Mouse (Mus musculus): ENCODE measurements at regions not wholly inside any gene's neighbourhood (a gene's known extent, or its start where the extent isn't known, plus 50 kb on each side); places are given as distances from the start of the nearest gene placed in this dataset.
"Not testable (repeated sequence)": the region's sequence is repeated elsewhere in the genome, so short reads cannot be mapped to it uniquely, and the experiment has no call there.

GRCm38 (mm10) chr8:126783703-126784440, 161.8 kb downstream of the Tomm20 start:
- DNase-seq (ENCODE audit: extremely low spot score in 1 of 2, low spot score in 1 of 2), result no peak

DNA sequence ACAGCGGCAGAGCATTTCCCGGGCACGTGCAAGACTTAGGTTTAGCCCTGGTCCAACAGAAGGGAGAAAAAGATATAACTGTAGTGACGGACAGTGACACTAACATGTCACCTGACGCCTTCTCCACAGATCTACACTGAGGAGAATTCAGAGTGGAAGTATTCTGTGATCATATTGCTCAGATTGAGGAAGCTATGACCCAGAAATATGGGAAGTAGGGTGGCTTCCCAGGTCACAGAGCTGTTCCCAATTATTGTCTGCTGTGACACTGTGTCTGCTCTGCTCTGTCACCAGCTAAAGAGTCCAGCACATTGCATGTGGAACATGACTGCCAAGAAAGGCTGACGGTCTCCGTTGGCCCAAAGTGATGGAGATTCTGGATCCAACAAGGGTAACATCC, 167.0 kb downstream of the Tomm20 start:
- no peak for DNase-seq (ENCODE audit: extremely low spot score in 1 of 2, low spot score in 1 of 2)

DNA sequence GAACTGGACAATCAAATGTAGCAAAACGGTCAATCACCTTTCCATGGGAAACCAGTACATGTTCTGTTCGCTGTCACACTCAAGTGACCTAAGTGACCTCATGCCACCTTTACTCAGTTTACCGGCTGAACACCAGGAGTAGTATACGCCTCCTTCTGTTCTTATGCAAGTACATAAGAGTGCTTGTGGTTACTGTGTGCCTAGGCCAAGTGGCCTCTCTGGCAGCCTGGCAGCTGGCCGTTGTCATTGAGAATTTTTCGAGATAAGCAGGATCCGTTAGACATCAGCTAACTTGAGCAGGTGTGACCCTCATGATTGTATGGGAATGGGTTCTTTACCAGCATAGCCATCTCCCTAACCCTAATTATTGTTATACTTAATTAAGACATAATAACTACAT, 167.5 kb downstream of the Tomm20 start:
- DNase-seq (ENCODE audit: extremely low spot score in 1 of 2, low spot score in 1 of 2), result no peak

DNA sequence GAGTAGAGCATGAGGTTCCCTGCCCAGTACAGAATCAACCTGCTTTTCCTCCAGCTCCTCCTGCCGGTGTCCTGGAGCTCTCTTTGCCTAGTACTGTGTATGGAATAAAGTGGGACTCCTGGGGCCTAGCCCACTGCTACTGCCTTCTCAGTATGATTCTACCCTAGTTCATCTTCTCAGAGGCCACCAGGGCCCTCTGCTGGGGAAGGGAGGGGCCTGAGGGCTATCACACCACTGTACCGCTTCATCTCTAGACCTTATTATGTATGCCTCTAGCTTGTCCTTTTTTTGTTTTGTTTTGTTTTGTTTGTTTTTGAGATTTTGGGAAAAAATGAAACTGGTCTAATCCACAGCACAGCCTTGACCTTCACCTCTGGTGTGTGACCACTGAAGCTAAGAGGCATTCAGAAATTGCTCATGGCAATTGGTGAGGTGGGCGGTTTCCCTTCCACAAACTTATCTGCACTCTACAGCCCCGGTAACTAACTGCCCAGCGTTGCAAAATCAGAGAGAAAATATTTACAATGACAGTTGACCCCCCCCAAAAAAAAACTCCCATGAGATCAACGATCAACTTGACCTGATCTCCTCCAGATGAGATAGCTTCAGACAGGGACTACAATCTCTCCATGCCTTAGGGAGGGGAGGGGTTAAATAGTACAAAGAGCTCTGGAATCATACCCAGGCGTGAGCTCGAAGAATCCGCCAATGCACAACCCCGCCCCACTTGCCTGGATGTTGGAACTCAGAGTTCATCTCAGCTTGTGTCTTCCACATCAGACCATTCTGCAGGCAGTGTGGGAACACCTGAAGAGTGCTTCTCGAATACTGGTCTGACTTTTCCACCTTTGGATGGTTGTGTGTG, 168.8 kb downstream of the Tomm20 start:
- no peak for DNase-seq (ENCODE audit: extremely low spot score in 1 of 2, low spot score in 1 of 2)

- no peak for DNase-seq (ENCODE audit: extremely low spot score in 1 of 2, low spot score in 1 of 2)
Observed at GRCm38 (mm10) chr8:126775334-126775733, 170.3 kb downstream of the Tomm20 start.

- no peak for DNase-seq (ENCODE audit: extremely low spot score in 1 of 2, low spot score in 1 of 2)
Observed at GRCm38 (mm10) chr8:126774816-126775215, 170.8 kb downstream of the Tomm20 start.

- DNase-seq (ENCODE audit: extremely low spot score in 1 of 2, low spot score in 1 of 2), result no peak
Observed at GRCm38 (mm10) chr8:126772748-126773147, 172.9 kb downstream of the Tomm20 start.

DNA sequence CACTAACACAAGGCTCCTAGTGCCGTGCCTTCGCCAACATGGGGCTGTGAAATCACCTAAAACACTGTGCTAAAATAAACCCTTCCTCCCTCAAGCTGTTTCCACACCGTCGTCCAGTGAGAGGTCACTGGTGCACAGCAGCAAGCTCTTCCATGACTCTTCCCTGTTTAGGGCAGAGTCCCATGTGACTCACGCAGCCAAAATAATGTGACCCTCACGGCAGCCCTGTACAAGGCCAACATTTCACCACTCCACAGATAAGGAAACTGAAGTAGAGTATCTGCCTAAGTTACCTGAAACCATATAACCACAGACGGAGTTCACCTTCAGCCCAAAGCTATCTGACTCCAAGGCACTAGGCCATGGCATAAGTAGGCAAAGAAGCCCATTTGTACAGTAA, 173.4 kb downstream of the Tomm20 start:
- DNase-seq (ENCODE audit: extremely low spot score in 1 of 2, low spot score in 1 of 2), result no peak

- DNase-seq (ENCODE audit: extremely low spot score in 1 of 2, low spot score in 1 of 2), result not testable (repeated sequence)
Observed at GRCm38 (mm10) chr8:126770374-126770773, 175.3 kb downstream of the Tomm20 start.

DNA sequence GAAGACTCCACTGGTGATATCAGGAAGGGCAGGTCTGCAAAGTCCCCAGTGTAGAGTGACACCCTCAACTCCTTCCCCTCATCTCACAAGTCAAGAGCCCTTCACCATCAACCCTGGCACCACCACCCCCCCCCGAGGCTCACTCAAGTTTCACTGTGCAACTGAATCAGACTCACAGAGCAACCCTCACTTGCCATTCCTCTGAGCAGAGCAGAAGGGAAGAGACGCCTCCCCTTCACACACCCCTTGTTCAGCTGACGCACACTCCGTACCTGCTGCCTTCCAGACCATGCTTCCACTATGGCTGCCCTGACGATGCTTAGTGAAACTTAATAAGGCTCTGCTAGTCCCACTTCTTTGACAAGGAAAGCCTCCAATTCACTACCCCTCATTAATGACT, 174.4 kb upstream of the Irf2bp2 start:
- DNase-seq (ENCODE audit: extremely low spot score in 1 of 2, low spot score in 1 of 2), result no peak

DNA sequence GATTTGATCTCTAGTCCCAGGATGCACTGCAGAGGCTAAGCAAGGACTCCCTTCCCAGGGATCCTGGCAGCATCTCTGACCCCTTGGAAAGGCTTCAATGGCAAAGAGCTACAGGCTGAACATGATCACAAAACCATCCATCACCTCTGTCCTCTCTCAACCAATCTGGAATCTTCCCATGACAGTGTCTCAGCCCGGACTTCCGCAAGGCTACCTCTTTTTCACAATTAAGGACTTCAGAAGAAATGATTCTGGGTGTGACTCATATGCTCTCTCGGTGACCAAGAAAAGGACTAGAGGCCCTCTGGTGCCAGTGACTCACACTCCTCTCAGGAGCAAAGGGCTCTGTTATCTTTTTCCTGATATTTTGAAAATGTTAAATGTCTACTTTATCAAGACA, 173.6 kb upstream of the Irf2bp2 start:
- no peak for DNase-seq (ENCODE audit: extremely low spot score in 1 of 2, low spot score in 1 of 2)

DNA sequence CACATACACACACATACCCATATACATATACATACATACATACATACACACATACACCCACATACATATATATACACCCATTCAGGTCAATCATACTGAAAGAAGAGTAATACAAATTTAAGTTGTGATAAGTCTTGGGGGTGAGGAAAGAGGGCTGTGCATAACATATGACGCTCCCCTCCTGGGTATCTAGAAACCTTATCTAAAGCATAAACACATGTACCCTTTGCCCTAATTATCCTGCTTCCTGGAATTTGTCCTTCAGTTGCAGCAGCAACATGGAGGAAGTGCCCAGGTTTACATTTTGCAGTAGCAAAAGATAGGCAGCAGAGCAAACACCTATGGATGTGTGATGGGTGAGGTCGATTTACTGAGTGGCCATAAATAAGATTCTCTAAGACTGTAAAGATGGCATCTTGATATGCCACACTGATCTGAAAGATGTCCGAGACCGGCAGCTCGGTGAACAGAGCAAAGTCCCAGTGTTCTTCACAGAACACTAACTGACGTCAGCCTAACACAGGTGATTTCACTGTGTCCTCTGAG, 172.0 kb upstream of the Irf2bp2 start:
- DNase-seq (ENCODE audit: extremely low spot score in 1 of 2, low spot score in 1 of 2), result no peak

- DNase-seq (ENCODE audit: extremely low spot score in 1 of 2, low spot score in 1 of 2), result peak in 1 of 2 experiments; percentile 23
Observed at GRCm38 (mm10) chr8:126763600-126763999, 169.8 kb upstream of the Irf2bp2 start.

DNA sequence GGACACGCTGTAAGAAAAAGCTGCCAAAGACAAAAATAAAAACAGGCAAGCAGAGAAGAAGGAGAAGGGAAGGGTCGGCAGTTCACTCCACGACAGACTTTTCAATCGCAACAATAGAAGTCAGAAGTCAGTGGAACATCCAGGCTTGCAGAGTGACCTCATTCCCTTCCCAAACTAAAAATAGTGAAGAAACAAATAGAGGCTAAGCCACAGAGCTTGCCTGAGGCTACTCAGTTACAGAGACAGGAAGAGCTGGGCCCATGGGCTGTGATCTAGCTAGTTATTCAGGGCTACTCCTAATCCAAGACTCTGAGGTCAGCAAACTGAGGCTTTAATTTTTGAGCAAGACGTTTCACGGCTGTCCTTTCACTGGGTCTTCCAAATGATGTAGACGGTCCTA, 165.9 kb upstream of the Irf2bp2 start:
- no peak for DNase-seq (ENCODE audit: extremely low spot score in 1 of 2, low spot score in 1 of 2)

DNA sequence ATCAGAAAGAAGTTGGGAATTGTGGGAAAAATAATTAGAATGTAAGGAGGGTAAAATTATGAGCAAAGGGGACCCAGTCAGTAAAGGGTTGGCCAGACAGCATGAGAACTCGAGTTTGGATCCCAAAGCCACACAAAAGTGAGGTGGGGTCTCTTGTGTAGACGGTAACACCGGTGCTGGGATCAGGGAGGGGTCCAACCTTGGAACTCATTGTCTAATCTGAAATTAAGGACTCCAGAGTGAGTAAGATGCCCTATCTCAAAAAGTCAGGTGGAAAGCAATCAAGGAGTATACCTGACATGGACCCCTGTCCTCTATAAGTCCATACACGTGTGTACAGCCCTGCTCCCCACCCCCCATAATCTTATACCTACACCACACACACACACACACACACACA, 165.2 kb upstream of the Irf2bp2 start:
- DNase-seq (ENCODE audit: extremely low spot score in 1 of 2, low spot score in 1 of 2), result no peak

GRCm38 (mm10) chr8:126757951-126758757, 164.4 kb upstream of the Irf2bp2 start:
- peak; percentile 18 to 34 for DNase-seq (ENCODE audit: extremely low spot score in 1 of 2, low spot score in 1 of 2)

DNA sequence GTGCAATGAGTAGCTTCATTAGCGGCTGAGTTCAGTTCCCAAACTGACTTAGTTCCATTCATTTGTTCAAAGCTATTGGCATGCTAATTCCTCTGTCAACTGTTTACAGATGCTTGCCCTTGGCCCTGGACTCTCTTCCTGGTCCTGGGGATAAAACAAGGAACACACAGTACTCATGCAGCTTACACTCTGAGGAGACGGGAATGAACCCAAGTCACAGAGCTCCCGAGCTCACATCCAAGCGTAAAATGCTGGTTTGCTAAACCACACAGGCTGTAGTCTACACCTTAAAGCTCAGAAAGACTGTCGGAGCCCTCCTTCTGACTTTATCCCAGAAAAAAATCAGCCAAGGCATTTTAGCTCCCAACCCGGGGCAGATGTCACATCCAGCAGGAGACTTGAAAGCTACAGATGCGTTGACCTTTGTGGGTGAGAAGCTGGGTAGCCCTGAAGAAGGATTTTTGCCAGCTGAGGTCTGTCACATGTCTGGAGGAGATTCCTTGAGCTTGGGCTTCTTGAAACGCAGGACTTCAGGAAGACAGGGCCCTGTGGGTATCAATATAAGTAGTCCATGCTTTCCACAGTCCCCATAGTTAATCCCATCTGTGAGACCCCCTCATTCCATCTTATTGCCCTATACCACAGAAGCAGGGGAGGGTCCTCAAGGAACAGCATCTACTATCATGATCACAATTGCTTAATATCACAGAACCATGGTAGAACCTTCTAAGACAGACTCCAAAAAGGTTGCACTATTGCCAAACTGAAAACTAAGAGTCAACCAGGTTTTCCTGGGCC, 162.7 kb upstream of the Irf2bp2 start:
- no peak for DNase-seq (ENCODE audit: extremely low spot score in 1 of 2, low spot score in 1 of 2)

DNA sequence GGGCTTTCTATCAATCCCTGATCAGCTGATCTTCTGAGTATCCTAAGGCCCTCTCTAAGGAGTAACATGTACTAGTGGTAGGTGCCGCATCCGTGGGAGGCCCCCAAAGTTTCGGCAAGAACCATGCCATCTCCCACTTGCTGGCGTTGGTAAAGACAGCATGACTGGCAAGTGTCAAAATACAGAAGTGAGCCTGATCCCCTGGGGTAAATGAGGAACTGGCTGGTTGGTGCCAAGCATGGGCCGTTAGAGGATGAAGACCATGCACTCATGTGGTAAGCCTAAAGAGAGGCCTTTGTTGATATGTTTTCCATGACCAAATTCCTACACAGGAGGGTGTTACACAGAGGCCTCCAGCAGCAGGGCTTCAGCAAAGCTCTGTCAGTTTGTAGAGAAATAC, 161.9 kb upstream of the Irf2bp2 start:
- no peak for DNase-seq (ENCODE audit: extremely low spot score in 1 of 2, low spot score in 1 of 2)

DNA sequence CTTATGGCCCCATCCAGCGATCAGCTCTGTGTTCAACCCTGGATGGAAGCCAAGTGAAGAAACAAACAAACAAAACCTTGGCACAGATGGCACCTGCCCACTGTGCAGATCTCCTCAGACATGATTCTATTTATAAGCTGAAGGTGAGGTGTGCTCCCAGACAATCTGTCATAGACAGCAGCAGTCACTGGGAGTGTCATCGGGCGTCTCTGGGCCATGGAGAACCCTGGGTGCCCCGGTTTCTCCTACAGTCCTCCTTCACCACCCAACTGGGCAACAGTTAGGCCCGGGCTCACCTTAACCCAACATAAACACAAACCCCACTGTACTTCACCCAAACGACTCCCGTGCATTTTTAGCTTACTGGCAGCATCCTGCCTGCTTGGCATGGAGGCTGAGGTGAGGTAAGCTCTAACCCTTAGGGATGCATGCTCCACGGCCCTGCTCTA, 160.6 kb upstream of the Irf2bp2 start:
- DNase-seq (ENCODE audit: extremely low spot score in 1 of 2, low spot score in 1 of 2), result no peak

Measured in frontal cortex, adult 2 months (tissue).